Mouse (Mus musculus) ES-Bruce4 (cell line): ENCODE results near the gene Cdc7. TPM values are rescaled to one million over a fixed set of nuclear protein-coding genes. Genes with fewer than 3 reads are reported as not detected.
A peak's percentile ranks its signal among the peaks of the same experiment; 100 is the strongest.

Experiments used
- H3K27ac ChIP-seq: 2 replicates; pipeline ENCODE4 v1.5.1; 2012; ENCODE audit warnings: low read length, inconsistent platforms; ENCODE audit not compliant: insufficient read depth
- H3K27me3 ChIP-seq: 2 replicates; pipeline ENCODE4 v1.6.1; 2012; ENCODE audit warnings: mild to moderate bottlenecking, low read length, inconsistent platforms; ENCODE audit not compliant: control insufficient read depth, poor library complexity, insufficient read depth, severe bottlenecking
- H3K36me3 ChIP-seq: 2 replicates; pipeline ENCODE4 v1.6.1; 2012; ENCODE audit warnings: inconsistent platforms, mild to moderate bottlenecking, low read length, moderate library complexity; ENCODE audit not compliant: control insufficient read depth, poor library complexity, insufficient read depth, severe bottlenecking
- H3K4me1 ChIP-seq: one replicate; pipeline ENCODE4 v1.8.1; 2011; ENCODE audit warnings: low read length; ENCODE audit not compliant: control insufficient read depth, insufficient read depth
- H3K4me3 ChIP-seq: 2 replicates; pipeline ENCODE4 v1.5.1; 2011; ENCODE audit warnings: low read depth, mild to moderate bottlenecking, low read length
- H3K9ac ChIP-seq: 2 replicates; pipeline ENCODE4 v1.6.1; 2012; ENCODE audit warnings: low read depth, mild to moderate bottlenecking, inconsistent platforms; ENCODE audit not compliant: poor library complexity, severe bottlenecking
- H3K9me3 ChIP-seq: replicated peaks from 2 replicates; pipeline ENCODE4 v1.6.1; 2012; ENCODE audit warnings: mild to moderate bottlenecking, low read length, inconsistent platforms; ENCODE audit not compliant: control insufficient read depth, poor library complexity, insufficient read depth, severe bottlenecking
- CTCF ChIP-seq: IDR thresholded peaks from one replicate; pipeline ENCODE4 v1.8.1; 2011; ENCODE audit warnings: low read depth, low read length
- EP300 ChIP-seq: IDR thresholded peaks from 2 replicates; pipeline ENCODE4 v1.6.1; 2011; ENCODE audit warnings: low read depth, low read length; ENCODE audit not compliant: insufficient read depth
- POLR2A ChIP-seq: IDR thresholded peaks from one replicate; pipeline ENCODE4 v1.8.1; 2011; ENCODE audit warnings: low read length; ENCODE audit not compliant: insufficient read depth
- polyA plus RNA-seq: library from polyadenylated mRNA; stranded (reverse); fragments of >200 nt; gene quantifications from 2 replicates; pipeline ENCODE4 v1.2.4, GENCODE M21; 2011; ENCODE audit warnings: low read depth; ENCODE audit not compliant: missing spikeins, insufficient read depth, insufficient read length

The Cdc7 gene
- polyA plus RNA-seq: 49.9 and 58.1 TPM in 2 replicates

DNA sequence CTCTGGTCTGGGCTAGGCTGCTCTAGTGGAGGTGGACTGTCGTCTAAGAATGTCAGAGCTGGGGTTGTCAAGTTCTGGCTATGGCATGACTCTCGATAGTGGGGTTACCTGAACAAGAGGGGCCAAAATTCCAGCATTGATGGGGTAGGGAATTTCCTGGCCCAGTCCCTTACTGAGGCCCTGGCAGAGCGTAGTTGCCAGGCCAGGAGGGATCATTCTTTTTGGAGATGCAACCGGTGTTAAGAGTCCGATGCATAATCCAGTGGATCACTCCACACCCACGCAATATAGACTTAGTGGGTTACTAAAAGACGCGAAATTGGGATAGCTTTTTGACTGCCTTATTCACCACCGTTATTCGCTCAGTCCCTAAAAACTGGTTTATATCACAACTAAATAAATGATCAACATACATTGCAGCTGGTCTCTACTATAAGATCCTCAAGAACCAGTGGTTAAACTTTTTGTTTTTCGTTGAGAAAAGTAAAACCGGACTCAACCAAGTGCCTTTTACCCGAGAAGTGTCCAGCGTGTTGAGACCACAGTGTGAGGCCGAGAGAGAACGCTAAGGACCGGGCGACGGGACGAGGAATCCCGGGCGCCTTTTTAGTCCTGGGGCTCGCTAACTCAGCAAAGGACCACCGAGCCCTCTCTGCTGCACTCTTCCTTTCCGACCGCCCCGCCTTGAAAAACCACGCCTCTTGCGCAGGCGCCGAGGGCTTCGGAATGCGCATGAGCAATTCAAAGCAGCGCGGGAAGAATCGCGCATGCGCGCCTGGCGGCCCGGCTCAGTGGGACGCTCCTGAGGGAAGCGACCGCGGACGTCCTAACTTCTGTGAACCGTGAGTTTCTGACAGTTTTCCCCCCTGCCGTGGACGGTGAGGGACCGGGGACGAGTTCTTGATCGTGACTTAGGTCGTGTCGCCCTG, at the start of gene Cdc7:
TSS of gene Cdc7 (plus strand) at position 739 of the 929 bp plus-strand sequence.
- H3K36me3 ChIP-seq: peaks cover 14% of the 10 kb centered on the region
- H3K4me1 ChIP-seq: peaks cover 3% of the 10 kb centered on the region
- no peak for TF ChIP-seq EP300
- peak; percentile 73 for TF ChIP-seq POLR2A
- H3K27me3 ChIP-seq: no peaks in the 10 kb centered on the region
- peak within 1 kb of the TSS; percentile 94 for H3K4me3 ChIP-seq
- no peak within 1 kb of the TSS for H3K27ac ChIP-seq
- H3K9me3 ChIP-seq: no peaks in the 10 kb centered on the region
- peak within 1 kb of the TSS; percentile 86 for H3K9ac ChIP-seq

DNA sequence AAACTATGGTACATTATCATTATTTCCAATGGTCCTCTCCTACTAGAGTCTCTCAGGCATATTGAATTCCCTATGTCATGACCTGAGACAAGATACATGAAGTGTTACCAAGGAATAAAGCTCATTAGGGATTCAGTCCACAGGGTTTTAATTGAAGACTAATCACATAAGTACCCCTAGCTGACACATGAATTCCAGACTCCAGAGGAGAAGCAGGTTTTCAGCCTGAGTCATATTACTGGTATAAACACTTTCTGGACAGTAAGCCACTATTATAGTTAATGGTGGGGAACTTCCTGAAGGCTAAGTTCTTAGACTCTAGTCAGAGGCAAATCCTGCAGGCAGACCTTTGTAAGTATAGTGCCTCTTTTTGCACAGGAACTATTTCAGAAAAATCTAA, 44.8 kb upstream of the Cdc7 start:
- no peak for TF ChIP-seq CTCF
- no peak for TF ChIP-seq EP300
- TF ChIP-seq POLR2A: no peak
- Histone ChIP-seq H3K27ac (no peak overlapping the region), H3K4me1 (no peaks in the 10 kb centered on the region), H3K9me3 (no peaks in the 10 kb centered on the region), H3K27me3 (no peaks in the 10 kb centered on the region), H3K4me3 (no peak overlapping the region), H3K9ac (no peak overlapping the region), H3K36me3 (no peaks in the 10 kb centered on the region)

DNA sequence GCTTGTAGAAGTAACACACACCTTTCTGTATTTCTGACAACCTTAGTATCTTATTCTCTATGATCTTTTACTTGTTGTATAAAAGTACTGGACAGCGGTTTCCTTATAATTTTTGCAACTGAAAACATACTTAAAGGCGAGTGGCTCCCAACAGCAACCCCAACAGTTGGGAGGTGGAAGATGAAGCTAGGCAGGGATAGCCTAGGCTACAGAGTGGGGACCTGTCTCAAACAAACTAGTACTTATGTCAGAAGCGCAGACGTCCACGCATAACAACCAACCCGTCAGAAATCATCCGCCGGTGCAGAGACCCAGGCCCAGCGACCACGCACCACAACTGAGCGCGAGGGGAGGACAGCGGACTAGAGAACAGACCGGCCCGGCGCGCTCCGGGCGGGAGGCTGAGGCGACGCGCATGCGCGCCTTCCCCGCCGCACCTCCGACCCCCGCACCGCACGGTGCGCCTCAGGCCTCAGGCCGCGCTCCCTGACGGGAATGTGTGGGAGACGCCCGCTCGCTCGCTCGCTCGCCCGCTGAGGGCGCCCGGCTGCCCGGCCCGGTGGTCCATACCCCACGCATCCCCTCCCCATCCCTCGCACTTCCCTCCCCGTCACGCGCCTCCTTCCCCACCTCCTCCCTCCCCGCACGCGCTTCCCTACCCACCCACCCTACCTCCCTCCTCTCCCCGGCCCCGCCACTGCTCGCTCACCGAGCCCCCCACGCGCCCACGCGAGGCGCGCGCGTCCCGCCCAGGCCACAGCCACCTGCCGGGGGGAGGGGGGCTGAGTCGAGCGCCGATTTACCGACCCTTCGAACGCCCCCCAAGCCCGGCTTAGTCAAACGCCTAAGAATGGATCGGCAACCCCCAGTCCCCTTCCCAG, 38.4 kb upstream of the Cdc7 start, which contains the start of gene Hfm1:
TSS of gene Hfm1 (minus strand) at position 834 of the 881 bp plus-strand sequence.
- Histone ChIP-seq H3K4me3 (peak within 1 kb of the TSS; percentile 85), H3K36me3 (no peaks in the 10 kb centered on the region), H3K27ac (no peak within 1 kb of the TSS), H3K9me3 (no peaks in the 10 kb centered on the region), H3K27me3 (peaks cover 2% of the 10 kb centered on the region), H3K4me1 (no peaks in the 10 kb centered on the region), H3K9ac (peak within 1 kb of the TSS; percentile 94)
- TF ChIP-seq POLR2A (no peak), EP300 (no peak), CTCF (no peak)

DNA sequence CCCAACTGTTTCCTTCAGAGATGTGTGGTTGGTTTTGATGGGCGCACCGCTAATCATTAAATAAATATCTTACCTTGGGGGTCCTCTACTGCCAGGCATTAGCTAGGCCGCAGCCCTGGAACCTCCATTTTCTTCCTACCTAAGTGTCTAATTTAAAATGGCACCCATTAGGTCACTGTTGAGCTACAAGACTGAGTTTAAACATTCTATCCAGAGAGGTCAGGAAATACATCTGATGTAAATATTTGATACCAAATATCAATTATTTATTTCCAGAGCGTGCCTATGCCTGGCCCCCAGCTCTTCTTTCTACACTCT, 37.8 kb upstream of the Cdc7 start:
- Histone ChIP-seq H3K4me3 (peak overlapping the region; percentile 85), H3K27ac (no peak overlapping the region), H3K4me1 (no peaks in the 10 kb centered on the region), H3K27me3 (peaks cover 2% of the 10 kb centered on the region), H3K9me3 (no peaks in the 10 kb centered on the region), H3K36me3 (no peaks in the 10 kb centered on the region), H3K9ac (peak overlapping the region; percentile 94)
- TF ChIP-seq POLR2A (no peak), EP300 (no peak), CTCF (no peak)

DNA sequence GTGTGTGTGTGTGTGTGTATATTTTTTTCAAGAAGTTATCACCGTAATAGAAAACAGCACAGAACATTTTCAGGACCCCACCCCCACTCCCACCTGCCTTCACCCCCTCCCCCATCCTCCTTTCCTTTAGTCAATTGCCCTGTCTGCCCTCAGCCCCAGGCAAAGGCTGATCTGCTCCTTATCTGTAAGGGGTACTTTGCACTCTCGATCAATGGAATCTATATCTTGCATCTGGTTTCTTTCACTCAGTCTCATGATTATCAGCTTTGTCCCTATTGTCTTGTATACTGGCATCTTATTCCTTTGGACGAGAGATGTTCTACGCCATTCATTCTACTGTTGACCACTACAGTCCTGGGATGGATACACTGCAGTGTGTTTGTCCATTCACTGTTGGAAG, 36.1 kb upstream of the Cdc7 start:
- H3K9me3 ChIP-seq: no peaks in the 10 kb centered on the region
- peaks cover 2% of the 10 kb centered on the region for H3K27me3 ChIP-seq
- no peak overlapping the region for H3K4me3 ChIP-seq
- H3K36me3 ChIP-seq: no peaks in the 10 kb centered on the region
- no peak overlapping the region for H3K9ac ChIP-seq
- TF ChIP-seq POLR2A (no peak), CTCF (no peak), EP300 (no peak)
- no peak overlapping the region for H3K27ac ChIP-seq
- no peaks in the 10 kb centered on the region for H3K4me1 ChIP-seq
